Mouse (Mus musculus): Measurements from ENCODE around the gene Lrp10.

- TF ChIP-seq CTCF (IDR thresholded peaks at IDR 0.05; ENCODE audit: low read depth, low read length) = no peak
- TF ChIP-seq EP300 (IDR thresholded peaks at IDR 0.05; ENCODE audit: insufficient read depth, low read depth, low read length) = no peak
- TF ChIP-seq POLR2A (IDR thresholded peaks at IDR 0.05; ENCODE audit: insufficient read depth, low read length) = no peak
Observed at GRCm38 (mm10) chr14:54443712-54444618, 20.0 kb upstream of the Lrp10 start.
